ENCODE assay signal across 21 mouse cellular contexts in genomic region chr7:66516143-66516542, GRCm38 (mm10).
A peak's percentile ranks its signal among the peaks of the same experiment; 100 is the strongest.
DNase-seq lines count a peak whose midpoint lies in the region; ATAC-seq and TF ChIP-seq lines count a peak whose summit lies in the region.
"Had no signal": no experiment of that assay in that cellular context is flagged by ENCODE, and none has a peak within 500 bp of the region (broad histone marks: within the 10 kb centered on the region; RNA-seq: fewer than 3 reads in every experiment).

No protein-coding gene starts in this region.

- DNase-seq in embryo, embryonic 10 days (ENCODE audit: low spot score): peak; percentile 15
- no peak for DNase-seq in embryo, embryonic 9.5 days (ENCODE audit: extremely low spot score)
- peak; percentile 38 for DNase-seq in kidney, postnatal 0 days (ENCODE audit: low spot score)
- DNase-seq in kidney, postnatal 25 days: no peak
- DNase-seq in neural tube, embryonic 11.5 days (ENCODE audit: low spot score): peak; percentile 17
- DNase-seq in neural tube, embryonic 10.5 days (ENCODE audit: extremely low spot score, low spot score): no peak
- no peak for DNase-seq in forebrain, embryonic 14.5 days (ENCODE audit: low spot score)
- DNase-seq: adrenal gland, postnatal 14 days; cerebellum, adult 11 months; cerebellum, postnatal 14 days; embryo, embryonic 11 days; gastrocnemius, postnatal 14 days; liver; lung, postnatal 36 days; spleen, adult 18-20 months; thymus, adult 2 months had no signal

- TF ChIP-seq CTCF in kidney, postnatal 0 days (IDR thresholded peaks at IDR 0.05; ENCODE audit: low read depth): no peak

- H3K9me3 ChIP-seq in kidney, postnatal 0 days (replicated peaks; ENCODE audit: low read length): no peaks in the 10 kb centered on the region; the same call in 1 of the 2 replicates
- no peaks in the 10 kb centered on the region for H3K9me3 ChIP-seq in neural tube, embryonic 11.5 days (ENCODE audit: control insufficient read depth, low read length)
- H3K9me3 ChIP-seq in forebrain, embryonic 14.5 days (replicated peaks; ENCODE audit: control insufficient read depth, low read length): peaks cover 3% of the 10 kb centered on the region; the same call in 1 of the 2 replicates
- H3K9me3 ChIP-seq in forebrain, embryonic 13.5 days (replicated peaks): no peaks in the 10 kb centered on the region
- H3K9me3 ChIP-seq: forebrain, embryonic 15.5 days had no signal

- no peak overlapping the region for H3K27ac ChIP-seq in kidney, postnatal 0 days
- no peak overlapping the region for H3K27ac ChIP-seq in neural tube, embryonic 11.5 days (ENCODE audit: low read depth, low read length)
- no peak overlapping the region for H3K27ac ChIP-seq in forebrain, embryonic 14.5 days (ENCODE audit: low read depth, low read length)
- H3K27ac ChIP-seq in forebrain, embryonic 13.5 days: no peak overlapping the region
- H3K27ac ChIP-seq: forebrain, embryonic 15.5 days; hindbrain, embryonic 10.5 days; hindbrain, postnatal 0 days had no signal

- ATAC-seq in kidney, postnatal 0 days (replicated peaks; ENCODE audit: low FRiP score, low read depth): no peak; the same call in 1 of the 2 replicates
- ATAC-seq in neural tube, embryonic 11.5 days (ENCODE audit: insufficient read depth, low FRiP score, low TSS enrichment): no peak
- ATAC-seq in forebrain, embryonic 14.5 days: no peak
- no peak for ATAC-seq in forebrain, embryonic 13.5 days
- ATAC-seq: forebrain, embryonic 15.5 days; hindbrain, postnatal 0 days; intestine, postnatal 0 days had no signal

- no peaks in the 10 kb centered on the region for H3K4me1 ChIP-seq in kidney, postnatal 0 days (replicated peaks; ENCODE audit: insufficient read depth, low read length)
- H3K4me1 ChIP-seq in neural tube, embryonic 11.5 days (ENCODE audit: control insufficient read depth, insufficient read depth, low read length): no peaks in the 10 kb centered on the region
- no peaks in the 10 kb centered on the region for H3K4me1 ChIP-seq in forebrain, embryonic 14.5 days (ENCODE audit: control insufficient read depth, insufficient read depth, low read length)
- H3K4me1 ChIP-seq in forebrain, embryonic 13.5 days: no peaks in the 10 kb centered on the region
- H3K4me1 ChIP-seq: forebrain, embryonic 15.5 days had no signal

- WGBS in kidney, postnatal 0 days: 30% methylated on average over 4 of the region's 4 CpGs
- 53% methylated on average over 4 of the region's 4 CpGs for WGBS in neural tube, embryonic 11.5 days
- WGBS in forebrain, embryonic 14.5 days: 65% methylated on average over 4 of the region's 4 CpGs
- 62% methylated on average over 4 of the region's 4 CpGs for WGBS in forebrain, embryonic 13.5 days

- no peak overlapping the region for H3K4me3 ChIP-seq in kidney, postnatal 0 days (replicated peaks; ENCODE audit: low read depth, low read length)
- no peak overlapping the region for H3K4me3 ChIP-seq in neural tube, embryonic 11.5 days (ENCODE audit: low read depth, low read length)
- H3K4me3 ChIP-seq in forebrain, embryonic 14.5 days (ENCODE audit: low read depth, low read length): no peak overlapping the region
- H3K4me3 ChIP-seq in forebrain, embryonic 13.5 days: no peak overlapping the region
- H3K4me3 ChIP-seq: forebrain, embryonic 15.5 days; hindbrain, embryonic 10.5 days had no signal

- H3K9ac ChIP-seq in kidney, postnatal 0 days (ENCODE audit: low read depth, low read length): no peak overlapping the region
- no peak overlapping the region for H3K9ac ChIP-seq in neural tube, embryonic 11.5 days (ENCODE audit: low read length)
- H3K9ac ChIP-seq in forebrain, embryonic 14.5 days (ENCODE audit: low read length): no peak overlapping the region
- H3K9ac ChIP-seq in forebrain, embryonic 13.5 days: no peak overlapping the region
- H3K9ac ChIP-seq: forebrain, embryonic 15.5 days had no signal

- H3K36me3 ChIP-seq in kidney, postnatal 0 days (ENCODE audit: insufficient read depth, low read length): no peaks in the 10 kb centered on the region
- H3K36me3 ChIP-seq in neural tube, embryonic 11.5 days (ENCODE audit: control insufficient read depth, insufficient read depth, low read length): no peaks in the 10 kb centered on the region
- H3K36me3 ChIP-seq in forebrain, embryonic 14.5 days (ENCODE audit: control insufficient read depth, insufficient read depth, low read length): no peaks in the 10 kb centered on the region
- H3K36me3 ChIP-seq in forebrain, embryonic 13.5 days (ENCODE audit: poor library complexity, severe bottlenecking): no peaks in the 10 kb centered on the region
- H3K36me3 ChIP-seq: forebrain, embryonic 15.5 days; hindbrain, embryonic 10.5 days had no signal

- no peaks in the 10 kb centered on the region for H3K27me3 ChIP-seq in kidney, postnatal 0 days (ENCODE audit: insufficient read depth, low read length)
- H3K27me3 ChIP-seq in neural tube, embryonic 11.5 days (ENCODE audit: control insufficient read depth, insufficient read depth, low read length): no peaks in the 10 kb centered on the region
- no peaks in the 10 kb centered on the region for H3K27me3 ChIP-seq in forebrain, embryonic 14.5 days (replicated peaks; ENCODE audit: control insufficient read depth, insufficient read depth, low read length)
- H3K27me3 ChIP-seq in forebrain, embryonic 13.5 days: no peaks in the 10 kb centered on the region
- H3K27me3 ChIP-seq: forebrain, embryonic 15.5 days had no signal

- no peak overlapping the region for H3K4me2 ChIP-seq in kidney, postnatal 0 days (ENCODE audit: low read length)
- H3K4me2 ChIP-seq in neural tube, embryonic 11.5 days (ENCODE audit: low read depth): no peak overlapping the region
- no peak overlapping the region for H3K4me2 ChIP-seq in forebrain, embryonic 14.5 days (ENCODE audit: low read length)
- no peak overlapping the region for H3K4me2 ChIP-seq in forebrain, embryonic 13.5 days
- H3K4me2 ChIP-seq: forebrain, embryonic 15.5 days had no signal

Comparison
In these comparisons a context has a peak if more than half of its experiments do, and no peak if none do; other contexts are left out.
1. DNase-seq: peak in embryo, embryonic 10 days (single experiment), kidney, postnatal 0 days (single experiment) and neural tube, embryonic 11.5 days (single experiment); none in embryo, embryonic 9.5 days (single experiment), kidney, postnatal 25 days (0 of 2), neural tube, embryonic 10.5 days (single experiment) and forebrain, embryonic 14.5 days (single experiment).